In the genomic region with DNA sequence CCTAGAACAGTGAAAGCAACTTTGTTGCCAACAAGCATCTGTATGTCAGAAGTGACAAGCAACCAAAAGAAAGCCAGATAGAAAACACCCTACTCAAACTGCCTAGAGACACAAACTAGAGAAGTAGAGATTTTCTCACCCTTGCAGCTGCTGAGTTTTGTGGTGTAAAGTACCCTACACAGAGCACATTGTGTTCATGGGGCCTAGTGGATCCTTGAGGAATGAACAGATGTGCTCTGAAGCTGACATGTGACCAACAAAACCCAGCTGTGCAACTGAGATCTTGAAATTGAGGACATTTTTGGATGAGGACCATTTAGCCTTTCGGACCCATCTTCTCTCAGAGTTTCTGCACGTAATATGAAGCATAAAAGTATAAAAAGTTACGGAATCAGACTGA, we compare ENCODE assay signal across 30 mouse cellular contexts.
DNase-seq lines count a peak whose midpoint lies in the region; ATAC-seq and TF ChIP-seq lines count a peak whose summit lies in the region.
"Had no signal": no experiment of that assay in that cellular context is flagged by ENCODE, and none has a peak within 500 bp of the region (broad histone marks: within the 10 kb centered on the region; RNA-seq: fewer than 3 reads in every experiment).

No protein-coding gene starts in this region.

- no peaks in the 10 kb centered on the region for H3K36me3 ChIP-seq in heart, embryonic 11.5 days (ENCODE audit: control insufficient read depth, insufficient read depth, low read length)
- H3K36me3 ChIP-seq in lung, embryonic 16.5 days (ENCODE audit: control insufficient read depth, insufficient read depth, low read length): no peaks in the 10 kb centered on the region
- H3K36me3 ChIP-seq: embryonic facial prominence, embryonic 12.5 days; forebrain, embryonic 12.5 days; G1E; heart, embryonic 15.5 days; hindbrain, embryonic 13.5 days; neural tube, embryonic 12.5 days had no signal

- H3K4me1 ChIP-seq in heart, embryonic 11.5 days (ENCODE audit: control insufficient read depth, insufficient read depth, low read length): no peaks in the 10 kb centered on the region
- H3K4me1 ChIP-seq in lung, embryonic 16.5 days (replicated peaks; ENCODE audit: control insufficient read depth, insufficient read depth, low read length): no peaks in the 10 kb centered on the region
- H3K4me1 ChIP-seq in lung, adult 2 months (ENCODE audit: control insufficient read depth, insufficient read depth, low read length): no peaks in the 10 kb centered on the region
- H3K4me1 ChIP-seq: embryonic facial prominence, embryonic 12.5 days; forebrain, embryonic 12.5 days; heart, embryonic 15.5 days; hindbrain, embryonic 13.5 days; megakaryocyte, embryonic 14.5 days; neural tube, embryonic 12.5 days had no signal

- peak; percentile 3 for DNase-seq in heart, adult 8-10 months (ENCODE audit: low spot score)
- no peak for DNase-seq in lung, adult 2 months
- peak; percentile 1 for DNase-seq in lung, postnatal 10 days
- no peak for DNase-seq in cerebellum, adult 11-12 months
- DNase-seq in right cerebral cortex, postnatal 25 days: no peak
- DNase-seq: adrenal gland, adult 2 months; B cell, adult 2 months; cerebellum, adult 18-20 months; cerebellum, postnatal 14 days; gastrocnemius, postnatal 36 days; kidney, adult 18-20 months; liver, postnatal 0 days; midbrain, embryonic 14.5 days; right cerebral cortex, postnatal 14 days; thymus, postnatal 14 days had no signal

- TF ChIP-seq CTCF in lung, adult 2 months (IDR thresholded peaks at IDR 0.05; ENCODE audit: insufficient read depth, low read length): no peak

- H3K9ac ChIP-seq in heart, embryonic 11.5 days (ENCODE audit: low read depth, low read length): no peak overlapping the region
- H3K9ac ChIP-seq in lung, embryonic 16.5 days (ENCODE audit: low read length): no peak overlapping the region
- H3K9ac ChIP-seq: embryonic facial prominence, embryonic 12.5 days; forebrain, embryonic 12.5 days; heart, embryonic 15.5 days; hindbrain, embryonic 13.5 days; liver, postnatal 0 days; neural tube, embryonic 12.5 days had no signal

- H3K4me2 ChIP-seq in heart, embryonic 11.5 days: no peak overlapping the region
- no peak overlapping the region for H3K4me2 ChIP-seq in lung, embryonic 16.5 days (ENCODE audit: low read depth, low read length)
- H3K4me2 ChIP-seq: embryonic facial prominence, embryonic 12.5 days; forebrain, embryonic 12.5 days; heart, embryonic 15.5 days; hindbrain, embryonic 13.5 days; liver, embryonic 11.5 days; neural tube, embryonic 12.5 days had no signal

- no peak for ATAC-seq in heart, embryonic 11.5 days (replicated peaks; ENCODE audit: insufficient number of reproducible peaks, low FRiP score, low TSS enrichment)
- ATAC-seq in lung, embryonic 16.5 days (ENCODE audit: low read depth): peak; percentile 81
- ATAC-seq: liver, postnatal 0 days; Patski had no signal

- no peak overlapping the region for H3K27ac ChIP-seq in heart, embryonic 11.5 days (ENCODE audit: low read depth, low read length)
- H3K27ac ChIP-seq in lung, embryonic 16.5 days (ENCODE audit: low read length): no peak overlapping the region
- H3K27ac ChIP-seq: embryonic facial prominence, embryonic 12.5 days; forebrain, embryonic 12.5 days; heart, embryonic 15.5 days; hindbrain, embryonic 13.5 days; kidney, postnatal 0 days; left cerebral cortex, adult 2 months; neural tube, embryonic 12.5 days had no signal

- no peak for TF ChIP-seq POLR2A in lung, adult 2 months (IDR thresholded peaks at IDR 0.05; ENCODE audit: borderline replicate concordance, extremely low read depth, low read depth, low read length)

- no peaks in the 10 kb centered on the region for H3K27me3 ChIP-seq in heart, embryonic 11.5 days (ENCODE audit: control insufficient read depth, insufficient read depth, low read length)
- H3K27me3 ChIP-seq in lung, embryonic 16.5 days (ENCODE audit: control insufficient read depth, insufficient read depth, low read depth, low read length): no peaks in the 10 kb centered on the region; the same call in 1 of the 2 replicates
- H3K27me3 ChIP-seq: CH12.LX; embryonic facial prominence, embryonic 12.5 days; heart, embryonic 15.5 days; hindbrain, embryonic 13.5 days; megakaryocyte, embryonic 14.5 days; neural tube, embryonic 12.5 days had no signal

- 79% methylated on average over 3 of the region's 3 CpGs for WGBS in heart, embryonic 11.5 days (ENCODE audit: insufficient replicate concordance)
- 69% methylated on average over 3 of the region's 3 CpGs for WGBS in lung, embryonic 16.5 days
- 68% methylated on average over 3 of the region's 3 CpGs for WGBS in lung, adult 2 months

- H3K9me3 ChIP-seq in heart, embryonic 11.5 days (replicated peaks; ENCODE audit: control insufficient read depth, low read length): no peaks in the 10 kb centered on the region
- no peaks in the 10 kb centered on the region for H3K9me3 ChIP-seq in lung, embryonic 16.5 days (ENCODE audit: control insufficient read depth, low read length)
- H3K9me3 ChIP-seq: embryonic facial prominence, embryonic 12.5 days; forebrain, embryonic 12.5 days; G1E; heart, embryonic 15.5 days; hindbrain, embryonic 13.5 days; megakaryocyte, embryonic 14.5 days; neural tube, embryonic 12.5 days had no signal

- H3K4me3 ChIP-seq in heart, embryonic 11.5 days (ENCODE audit: low read depth, low read length): no peak overlapping the region
- H3K4me3 ChIP-seq in lung, embryonic 16.5 days (ENCODE audit: low read length): no peak overlapping the region
- H3K4me3 ChIP-seq in lung, adult 2 months (replicated peaks; ENCODE audit: extremely low read depth, low read depth, low read length): no peak overlapping the region
- H3K4me3 ChIP-seq: embryonic facial prominence, embryonic 12.5 days; erythroblast, embryonic 14.5 days; forebrain, embryonic 12.5 days; heart, embryonic 15.5 days; hindbrain, embryonic 13.5 days; left cerebral cortex, adult 2 months; megakaryocyte, embryonic 14.5 days; neural tube, embryonic 12.5 days had no signal

Comparison
In these comparisons a context has a peak if more than half of its experiments do, and no peak if none do; other contexts are left out.
1. DNase-seq: peak in heart, adult 8-10 months (single experiment) and lung, postnatal 10 days (single experiment); none in lung, adult 2 months (single experiment), cerebellum, adult 11-12 months (single experiment) and right cerebral cortex, postnatal 25 days (single experiment).